Mouse (Mus musculus): ENCODE measurements at regions not wholly inside any gene's neighbourhood (a gene's known extent, or its start where the extent isn't known, plus 50 kb on each side); places are given as distances from the start of the nearest gene placed in this dataset.
A peak's percentile ranks its signal among the peaks of the same experiment; 100 is the strongest.

- DNase-seq = no peak
Observed at GRCm38 (mm10) chr11:112480360-112480759, 301.7 kb upstream of the Sox9 start.

DNA sequence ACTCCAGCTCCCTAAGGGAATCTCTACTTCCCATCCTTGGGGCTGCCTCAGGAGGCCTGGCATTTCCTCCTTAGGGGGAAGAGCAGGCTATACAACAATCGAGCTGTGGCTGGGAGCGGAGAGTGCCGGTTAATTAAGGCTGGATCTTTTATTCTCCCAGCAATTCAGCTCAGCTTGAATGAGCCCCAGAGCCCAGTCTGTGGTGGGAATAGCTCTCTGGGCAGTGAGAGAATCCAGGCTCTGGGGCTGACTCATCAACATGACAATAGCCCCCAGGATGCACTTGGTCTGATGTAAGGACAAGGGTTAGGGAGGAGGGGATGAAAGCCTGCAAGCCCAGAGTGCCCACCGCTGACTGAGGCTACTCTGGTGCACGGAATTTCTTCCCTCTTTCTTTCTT, 280.2 kb upstream of the Sox9 start:
- peak; percentile 96 for DNase-seq

- no peak for DNase-seq
Observed at GRCm38 (mm10) chr11:112519076-112519475, 262.9 kb upstream of the Sox9 start.

GRCm38 (mm10) chr11:112524983-112525382, 257.0 kb upstream of the Sox9 start:
- no peak for DNase-seq

GRCm38 (mm10) chr11:112542573-112542972, 239.5 kb upstream of the Sox9 start:
- peak; percentile 52 for DNase-seq

- DNase-seq = no peak
Observed at GRCm38 (mm10) chr11:112543473-112543872, 238.6 kb upstream of the Sox9 start.

GRCm38 (mm10) chr11:112545231-112546010, 236.6 kb upstream of the Sox9 start:
- DNase-seq = peak; percentile 55

- DNase-seq = no peak
Observed at GRCm38 (mm10) chr11:112546162-112546561, 235.9 kb upstream of the Sox9 start.

GRCm38 (mm10) chr11:112552838-112553237, 229.2 kb upstream of the Sox9 start:
- DNase-seq = no peak

GRCm38 (mm10) chr11:112563027-112563426, 219.0 kb upstream of the Sox9 start:
- no peak for DNase-seq

DNA sequence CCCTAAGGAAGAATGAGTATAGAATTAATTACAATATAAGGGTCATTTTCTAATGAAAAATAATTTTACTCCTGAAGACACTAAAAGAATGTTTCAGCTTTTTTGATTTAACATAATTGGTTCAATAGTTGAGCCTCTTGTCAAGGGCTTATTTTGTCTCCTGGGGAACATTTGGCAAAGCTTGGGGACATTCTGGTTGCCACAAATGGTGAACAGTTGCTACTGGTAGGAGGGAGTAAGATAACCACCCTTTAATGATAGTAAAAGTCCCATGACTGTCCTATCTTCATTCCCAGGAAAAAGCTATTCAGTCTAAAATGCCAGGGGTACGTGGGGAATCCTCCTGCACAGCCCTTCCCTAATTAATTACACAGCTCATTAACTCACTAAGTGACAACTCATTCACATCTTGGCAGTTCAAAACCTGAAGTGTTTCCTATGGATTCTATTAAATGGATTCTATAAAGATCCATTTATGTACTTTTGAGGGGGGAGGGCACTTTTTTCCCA, 217.3 kb upstream of the Sox9 start:
- DNase-seq = peak; percentile 46

DNA sequence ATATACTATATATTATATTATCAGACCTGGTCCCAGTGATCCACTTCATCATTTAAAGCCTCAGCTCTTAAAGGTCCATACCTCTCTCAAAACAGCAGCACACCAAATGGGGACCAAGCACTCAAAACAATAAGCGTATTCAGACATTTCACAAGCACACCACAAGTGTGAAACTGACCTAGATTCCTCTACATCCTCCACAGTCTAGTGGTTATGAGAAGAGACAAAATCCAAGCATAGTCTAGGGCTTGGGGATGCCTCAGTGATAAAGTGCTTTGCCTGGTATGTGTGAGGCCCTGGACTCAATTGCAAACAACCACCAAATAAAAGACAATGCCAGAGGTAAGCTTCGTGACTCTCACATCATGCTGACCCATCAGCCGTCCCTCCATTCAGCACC, 216.0 kb upstream of the Sox9 start:
- DNase-seq = peak; percentile 61

DNA sequence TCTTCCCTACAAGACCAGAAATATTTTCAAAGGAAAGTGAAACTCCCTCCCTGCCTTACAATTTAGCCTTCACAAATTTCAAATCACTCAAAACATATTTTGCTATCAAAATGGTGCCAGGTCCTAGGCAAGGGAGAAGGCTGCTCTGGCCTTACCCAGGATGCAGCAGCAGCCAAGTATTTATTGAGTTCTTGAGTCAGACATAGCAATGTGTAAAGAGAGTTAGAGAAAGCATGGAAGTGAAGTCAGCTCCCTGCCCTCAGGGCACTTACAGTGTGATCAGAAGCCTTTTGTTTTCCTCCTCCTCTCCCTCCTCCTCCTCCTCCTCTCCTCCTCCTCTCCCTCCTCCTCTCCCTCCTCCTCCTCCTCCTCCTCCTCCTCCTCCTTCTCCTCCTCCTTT, 194.6 kb upstream of the Sox9 start:
- no peak for DNase-seq

- DNase-seq = no peak
Observed at GRCm38 (mm10) chr11:112588088-112588487, 193.9 kb upstream of the Sox9 start.

DNA sequence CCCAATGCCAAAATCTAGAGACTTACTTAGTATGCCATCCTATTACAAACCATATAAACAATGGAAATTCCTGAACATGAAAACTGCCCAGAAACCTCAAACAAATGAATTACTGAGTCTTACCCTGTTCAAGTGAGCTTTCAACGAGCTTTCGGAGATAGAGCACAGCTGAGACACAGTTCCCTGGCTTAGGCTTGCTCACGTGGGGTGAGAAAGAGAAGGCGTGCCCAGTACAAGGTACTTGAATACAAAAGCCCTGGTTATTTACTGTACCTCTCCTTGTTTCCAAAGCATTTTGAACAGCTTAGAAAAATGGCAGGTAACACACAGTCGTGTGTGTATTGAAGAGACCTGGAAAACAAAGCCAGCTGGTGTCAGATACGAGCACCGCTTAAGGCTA, 191.8 kb upstream of the Sox9 start:
- DNase-seq = no peak

GRCm38 (mm10) chr11:112592411-112593020, 189.5 kb upstream of the Sox9 start:
- peak; percentile 76 for DNase-seq

DNA sequence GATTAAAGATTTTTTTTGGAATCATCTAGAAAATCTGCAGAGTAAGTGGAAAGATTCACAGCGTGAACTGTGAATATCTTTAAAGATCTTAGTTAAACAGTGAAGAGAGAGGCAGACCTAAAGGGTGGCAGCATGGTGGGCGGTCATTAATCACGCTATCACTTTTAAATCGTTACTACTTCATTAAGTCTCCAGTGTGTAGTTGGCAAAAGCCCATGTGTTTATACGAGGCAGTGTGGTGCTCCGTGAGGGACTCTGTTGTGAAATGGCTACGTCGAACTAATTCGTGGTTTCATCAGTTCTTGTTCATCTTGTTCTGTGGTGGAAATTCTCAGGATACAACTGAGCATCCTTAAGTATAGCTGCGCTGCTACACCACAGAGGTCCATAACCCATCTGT, 188.2 kb upstream of the Sox9 start:
- no peak for DNase-seq

DNA sequence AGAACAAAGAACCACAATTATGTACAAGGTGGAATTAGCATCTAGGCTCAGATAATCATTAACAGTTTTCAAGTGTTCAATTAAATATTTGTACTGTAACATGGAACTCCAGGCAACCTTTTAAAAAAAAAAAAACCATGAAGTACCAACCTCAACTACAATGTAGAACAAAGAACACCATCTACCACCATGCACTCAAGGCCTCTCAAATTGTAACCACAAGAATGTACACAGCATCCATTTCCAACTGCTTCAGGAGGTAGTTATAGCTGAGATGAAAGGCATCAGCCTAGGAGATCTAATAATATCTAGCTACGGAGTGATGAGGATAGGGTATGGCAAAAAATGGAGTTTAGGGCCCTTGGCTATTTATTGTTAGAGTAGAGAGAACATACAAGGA, 174.7 kb upstream of the Sox9 start:
- no peak for DNase-seq

DNA sequence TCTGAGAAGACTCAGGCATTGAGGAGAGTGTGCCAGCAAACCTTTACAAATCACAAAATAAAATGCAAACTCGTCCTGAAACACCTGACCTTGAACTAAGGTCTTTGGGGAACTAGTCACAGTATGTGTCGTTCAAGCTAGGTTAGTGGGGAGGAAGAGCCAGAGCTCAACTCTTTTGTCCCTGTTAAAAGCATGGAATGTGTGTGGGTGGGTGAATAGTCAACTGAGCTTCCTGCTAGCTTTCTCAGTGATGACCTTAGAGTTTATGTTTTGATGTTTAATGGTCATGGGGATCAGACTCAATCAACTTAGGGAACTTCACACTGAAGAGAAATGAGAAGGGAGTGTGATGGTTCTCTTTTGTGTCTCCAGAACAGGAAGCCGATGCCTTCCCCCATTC, 172.7 kb upstream of the Sox9 start:
- no peak for DNase-seq

DNA sequence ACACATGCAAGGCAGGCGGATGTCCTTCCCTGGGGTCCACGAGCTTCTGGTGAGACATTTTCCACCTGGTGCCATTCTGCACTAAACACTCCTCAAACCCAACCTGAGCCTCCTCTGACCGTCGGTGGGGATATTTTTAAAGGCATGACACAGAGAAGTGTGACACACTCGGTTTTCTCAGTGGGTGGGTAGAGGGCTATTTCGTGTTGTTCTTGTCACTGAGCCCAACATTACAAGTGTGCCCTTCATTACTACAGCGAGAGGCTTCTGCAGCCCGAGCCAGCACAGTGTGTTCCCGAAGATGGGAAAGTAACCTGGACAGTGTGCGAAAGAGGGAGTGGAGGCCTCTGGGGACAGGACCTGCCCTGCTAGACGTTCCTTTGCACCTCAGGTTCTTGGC, 171.0 kb upstream of the Sox9 start:
- DNase-seq = no peak

GRCm38 (mm10) chr11:112615629-112616028, 166.4 kb upstream of the Sox9 start:
- DNase-seq = no peak

DNA sequence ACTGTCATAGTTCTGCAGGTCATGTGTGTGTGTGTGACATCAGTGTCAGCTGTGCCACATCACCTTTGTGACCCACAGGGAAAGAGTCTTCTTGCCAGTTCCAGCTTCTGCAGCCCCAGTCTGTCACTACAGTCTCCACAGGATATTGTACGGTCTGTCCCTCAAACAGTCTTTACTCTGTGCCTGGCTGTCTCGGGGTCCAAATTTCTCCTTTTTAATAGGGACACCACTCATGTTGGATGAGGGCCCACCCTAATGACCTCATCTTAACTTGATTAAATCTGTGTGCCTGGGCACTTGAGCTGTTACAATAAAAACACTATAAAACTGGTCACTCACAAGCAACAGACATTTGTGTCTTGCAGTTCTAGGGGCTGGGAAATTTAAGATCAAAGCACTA, 165.1 kb upstream of the Sox9 start:
- no peak for DNase-seq

GRCm38 (mm10) chr11:112620916-112621315, 161.1 kb upstream of the Sox9 start:
- peak; percentile 25 for DNase-seq

DNA sequence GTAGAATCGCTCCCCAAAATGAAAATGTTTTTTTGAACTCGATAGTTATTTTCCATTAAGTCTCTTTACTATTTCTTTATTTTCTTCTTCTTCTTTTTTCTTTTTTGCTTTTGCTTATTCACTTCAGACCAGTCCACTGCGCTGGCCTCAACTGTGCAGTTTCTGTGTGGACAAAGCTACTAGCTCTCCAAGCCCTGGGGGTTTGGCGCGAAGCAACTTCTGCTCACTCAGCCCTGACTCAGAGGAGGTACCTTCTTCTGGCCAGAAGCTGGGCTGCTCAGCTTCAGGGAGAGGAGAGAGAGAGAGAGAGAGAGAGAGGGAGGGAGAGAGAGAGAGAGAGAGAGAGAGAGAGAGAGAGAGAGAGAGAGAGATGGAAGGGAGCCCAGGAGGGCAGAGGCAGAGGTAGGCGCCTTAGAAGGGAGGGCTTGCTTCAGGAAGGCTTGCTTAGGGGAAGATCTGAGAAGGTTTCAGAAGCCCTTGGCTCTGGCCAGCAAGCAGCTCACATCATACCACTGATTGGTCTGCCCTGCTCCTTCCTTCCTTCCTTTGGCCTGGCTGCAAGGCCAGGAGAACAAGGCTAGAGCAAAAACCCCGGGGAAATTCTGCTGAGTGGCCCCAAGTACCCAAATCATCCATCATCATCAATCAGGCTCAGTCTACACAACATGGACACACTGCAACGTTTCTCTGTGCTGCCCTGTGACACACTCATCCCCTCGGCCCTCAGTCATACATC, 160.5 kb upstream of the Sox9 start:
- DNase-seq = peak; percentile 19
